Mouse (Mus musculus) urinary bladder, postnatal 36 days (tissue): ENCODE measurements around the gene Mpig6b.

Experiments
- DNase-seq, 2 experiments: peaks; one replicate each; pipeline ENCODE4 v3.0.0; 2022; ENCODE audit warnings: low spot score in 2 of 2, mixed read lengths in 1 of 2

The Mpig6b gene

DNA sequence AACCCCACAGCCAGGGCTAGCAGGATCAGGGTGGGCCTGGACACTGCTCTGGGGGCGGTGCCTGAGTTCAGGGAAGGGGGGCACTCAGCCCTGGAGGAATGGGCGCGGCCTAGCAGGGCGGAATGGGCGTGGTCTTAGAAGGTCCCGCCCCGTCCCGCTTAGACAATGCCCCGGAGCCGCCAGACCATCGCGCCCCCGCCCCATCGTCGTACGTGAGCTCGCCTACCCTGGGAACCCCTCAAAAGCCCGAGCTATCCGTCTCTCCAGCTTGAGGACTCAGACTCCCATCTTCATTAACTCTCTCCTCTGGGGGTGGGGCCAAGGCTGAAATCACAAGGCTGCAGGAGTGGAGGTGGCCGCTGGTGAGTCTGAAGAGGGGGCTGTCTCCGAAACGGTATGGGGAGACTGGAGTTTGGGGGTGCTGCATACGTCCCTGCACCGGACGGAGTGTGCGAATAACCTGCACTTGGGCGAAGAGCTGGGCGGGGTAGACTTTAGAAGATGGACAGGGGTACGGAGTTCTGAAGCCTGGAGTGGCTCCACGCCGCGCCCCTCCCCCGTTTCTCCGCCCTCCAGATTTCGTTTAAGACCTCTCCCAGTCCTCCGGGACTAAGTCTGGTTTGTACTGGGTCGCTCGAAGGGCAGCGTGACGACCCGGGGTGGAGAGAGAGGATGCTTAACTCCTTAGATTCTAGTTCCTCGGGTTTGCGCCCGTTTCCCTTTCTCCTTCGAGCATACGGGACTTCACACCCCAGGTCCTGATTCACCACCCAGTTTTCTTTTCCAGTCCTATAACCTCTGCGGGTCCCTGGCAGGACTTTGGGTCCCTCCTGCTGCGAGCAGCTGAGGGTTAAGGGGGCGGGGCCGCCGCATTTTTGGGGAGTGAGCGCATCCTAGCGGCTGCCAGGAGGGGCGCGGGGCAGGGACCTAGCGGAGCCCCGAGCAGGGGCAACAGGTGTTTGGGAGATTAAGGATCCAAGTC lies 6.8 kb downstream of the Mpig6b start, which contains the start of gene Ddah2:
Gene Ddah2 (plus strand): TSS at position 125 of the 982 bp plus-strand sequence.
- DNase-seq: peak; percentile 81 to 87

DNA sequence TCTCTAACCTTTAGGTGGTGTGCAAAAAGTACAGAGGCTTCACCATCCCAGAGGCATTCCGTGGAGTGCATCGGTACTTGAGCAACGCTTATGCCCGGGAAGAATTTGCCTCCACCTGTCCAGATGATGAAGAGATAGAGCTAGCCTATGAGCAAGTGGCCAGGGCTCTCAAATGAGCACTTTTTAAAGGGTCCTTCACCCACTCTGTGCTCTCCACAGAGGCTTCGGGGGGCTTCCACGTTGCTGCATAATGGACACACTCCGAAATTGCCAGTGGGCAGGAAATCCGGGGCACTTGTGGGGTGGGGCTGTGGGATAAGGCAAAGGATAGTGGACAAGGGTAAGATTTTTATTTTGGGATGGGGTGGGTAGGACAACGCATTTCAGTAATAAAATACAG lies 7.7 kb downstream of the Mpig6b start:
- DNase-seq: no peak

DNA sequence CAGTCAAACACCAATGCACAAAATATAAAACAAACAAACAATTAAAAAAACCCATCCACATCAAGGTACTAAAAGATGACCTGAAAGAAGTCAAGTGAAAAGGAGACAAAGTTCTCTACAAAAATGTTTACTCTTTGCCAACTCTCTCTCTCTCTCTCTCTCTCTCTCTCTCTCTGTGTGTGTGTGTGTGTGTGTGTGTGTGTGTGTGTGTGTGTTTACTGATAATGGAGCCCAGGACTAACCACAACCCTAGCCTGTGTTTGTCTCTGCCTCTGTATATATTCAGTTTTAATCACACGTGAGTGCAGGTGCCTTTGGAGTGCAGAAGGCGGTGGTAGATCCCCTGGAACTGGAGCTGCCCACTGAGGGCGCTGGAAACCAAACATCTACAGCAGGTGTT lies 8.9 kb downstream of the Mpig6b start:
- no peak for DNase-seq

DNA sequence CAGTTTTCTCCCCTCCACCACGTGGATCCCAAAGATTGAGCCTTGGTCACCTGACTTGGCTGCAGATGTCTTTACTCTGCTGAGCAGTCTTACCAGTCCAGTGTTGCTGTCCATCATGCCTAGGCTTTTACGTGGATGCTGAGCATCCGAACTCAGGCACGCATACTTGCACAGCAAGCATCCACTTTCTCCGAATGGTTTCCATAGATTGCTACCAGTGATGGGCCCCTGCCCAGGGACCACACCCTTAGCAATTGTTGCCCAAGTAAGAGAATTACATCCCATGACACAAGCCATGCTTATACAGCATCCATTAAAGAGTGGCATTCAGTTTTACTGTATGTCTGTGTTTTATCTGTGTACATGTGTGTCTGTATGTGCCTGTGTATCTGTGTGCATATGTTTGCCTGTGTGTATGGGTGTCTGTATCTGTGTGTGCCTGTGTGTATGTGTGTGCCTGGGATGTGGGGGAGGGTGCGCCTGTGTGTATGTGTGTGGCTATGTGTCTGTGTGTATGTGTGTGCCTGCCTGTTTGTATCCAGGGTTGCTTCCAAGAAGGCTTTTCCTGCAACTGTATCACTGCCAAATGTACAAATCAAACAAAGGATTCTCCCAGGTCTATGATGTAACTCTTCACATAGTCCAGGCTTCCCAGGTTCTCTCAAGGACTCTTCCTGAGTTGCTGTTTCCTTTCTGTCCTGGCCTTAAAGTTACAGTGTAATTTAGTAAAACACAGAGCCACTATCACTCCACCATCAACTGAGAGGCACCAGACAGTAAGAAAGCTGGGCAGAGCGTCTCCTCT lies 10.1 kb downstream of the Mpig6b start:
- DNase-seq: no peak

DNA sequence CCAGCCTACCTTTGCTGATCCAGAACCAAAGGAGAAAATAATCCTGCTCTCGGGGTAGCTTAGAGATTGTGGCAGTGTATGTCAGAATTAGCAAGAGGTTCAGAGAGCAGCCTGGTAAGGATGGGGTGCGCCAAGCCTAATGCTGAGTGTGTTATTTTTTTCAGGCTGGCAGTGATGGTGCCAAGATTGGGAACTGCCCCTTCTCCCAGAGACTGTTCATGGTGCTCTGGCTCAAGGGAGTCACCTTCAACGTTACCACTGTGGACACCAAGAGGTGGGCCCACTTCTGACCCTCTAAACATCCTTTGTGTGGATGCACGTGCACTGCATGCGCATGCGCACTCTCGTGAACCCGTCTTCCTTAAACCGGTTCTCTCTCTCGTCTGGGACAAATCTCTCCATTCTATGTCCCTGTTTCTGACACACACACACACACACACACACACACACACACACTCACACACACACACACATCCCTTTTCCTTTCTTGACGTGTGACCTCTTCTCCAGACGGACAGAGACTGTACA lies 13.6 kb downstream of the Mpig6b start:
- no peak for DNase-seq

DNA sequence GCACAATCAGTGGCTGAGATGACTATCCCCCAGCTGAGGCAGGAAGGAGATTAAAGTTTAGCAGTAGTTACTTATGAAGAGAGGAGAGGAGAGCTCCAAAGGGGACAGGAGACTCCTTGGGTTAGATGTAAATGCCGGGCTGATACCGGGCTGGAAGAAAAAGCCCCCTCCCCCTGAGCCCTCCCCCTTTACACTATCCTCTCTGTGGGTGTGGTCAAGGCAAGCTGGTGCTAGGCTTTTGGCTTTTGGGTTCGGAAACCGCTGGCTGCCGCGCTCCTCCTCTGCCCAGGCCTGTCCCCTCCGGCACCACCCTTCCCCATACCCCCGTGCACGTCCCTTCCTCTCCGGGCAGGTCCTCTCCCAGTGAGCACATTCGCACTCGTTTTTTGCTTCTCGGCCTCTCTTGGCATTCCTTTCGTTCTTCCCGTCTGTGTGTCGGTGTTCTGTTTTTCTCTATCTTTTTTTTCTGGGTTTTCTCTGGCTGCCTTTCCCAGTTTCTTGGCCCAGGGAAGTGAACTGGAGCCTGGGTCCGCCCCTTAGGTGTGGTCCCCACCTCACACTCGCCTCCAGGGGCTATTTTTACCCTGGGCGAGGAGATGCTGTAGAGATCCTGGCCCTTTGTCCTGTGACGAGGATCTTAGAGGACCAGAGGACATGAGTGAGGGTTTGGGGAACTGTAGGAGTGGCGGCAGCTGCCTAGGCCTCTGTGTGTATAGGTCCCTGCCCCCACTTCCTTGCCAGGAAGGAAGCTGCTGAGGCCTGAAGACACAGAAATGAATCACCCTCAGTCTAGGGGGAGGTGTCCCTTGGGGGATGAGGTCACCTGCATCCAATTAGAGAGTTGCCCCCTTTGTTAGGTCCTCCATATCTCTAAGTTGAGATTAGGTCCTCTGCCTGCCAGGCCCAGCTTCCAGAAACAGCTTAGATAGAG lies 14.6 kb downstream of the Mpig6b start:
- DNase-seq: peak; percentile 61 to 69

DNA sequence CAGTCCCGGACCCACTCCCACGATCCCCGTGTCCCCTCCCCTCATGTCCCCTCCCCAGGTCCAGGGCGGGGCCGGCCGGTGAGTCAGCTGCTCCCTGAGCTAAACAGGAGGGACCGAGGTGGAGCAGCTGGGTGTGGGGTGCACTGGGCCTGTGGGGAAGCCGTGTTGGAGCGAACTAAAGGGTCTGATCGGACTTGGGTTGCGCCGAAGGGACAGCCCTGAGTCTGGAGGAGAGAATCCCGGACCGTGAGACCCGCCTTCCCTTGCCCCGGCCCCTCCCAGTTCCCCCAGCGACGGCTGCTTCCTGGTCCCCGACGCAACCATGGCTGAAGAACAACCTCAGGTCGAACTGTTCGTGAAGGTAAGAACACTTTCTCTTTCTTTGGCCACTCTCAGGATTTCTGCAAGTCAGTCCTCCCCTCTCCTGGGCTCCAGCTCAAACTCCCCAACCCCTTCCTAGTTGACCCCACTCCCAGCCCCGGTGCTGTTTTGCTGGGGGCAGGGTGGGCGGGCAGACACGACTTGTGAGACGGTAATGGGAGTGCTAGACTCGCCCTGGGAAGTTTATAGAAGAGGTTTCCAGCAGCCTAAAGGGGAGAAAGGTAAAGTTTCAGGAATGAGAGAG lies 15.7 kb downstream of the Mpig6b start:
- peak; percentile 69 to 79 for DNase-seq

DNA sequence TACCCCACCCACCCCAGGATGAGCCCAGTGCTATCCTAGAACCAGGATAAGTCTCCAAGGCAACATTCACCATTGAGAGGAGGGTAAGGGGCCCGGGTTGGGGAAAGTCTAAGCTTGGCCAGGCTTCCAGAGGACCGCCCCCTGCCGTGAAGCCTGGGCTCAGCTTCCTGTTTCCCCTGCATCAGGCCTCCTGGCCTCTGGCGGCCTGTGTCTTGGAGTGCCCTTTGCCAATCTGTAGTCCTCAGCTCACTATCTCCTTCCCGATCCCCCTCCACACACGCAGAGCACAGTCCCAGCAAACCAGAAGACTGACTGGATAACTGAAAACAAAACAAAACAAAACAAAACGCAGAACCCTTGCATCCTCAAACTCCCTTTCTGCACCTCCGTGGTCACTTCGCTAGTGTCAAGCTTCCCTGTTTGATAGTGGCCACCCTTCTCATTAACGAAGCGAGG lies 16.4 kb downstream of the Mpig6b start, which contains the start of gene Clic1:
Gene Clic1 (plus strand): TSS at position 406 of the 456 bp plus-strand sequence.
- peak in 1 of 2 experiments; percentile 58 for DNase-seq

DNA sequence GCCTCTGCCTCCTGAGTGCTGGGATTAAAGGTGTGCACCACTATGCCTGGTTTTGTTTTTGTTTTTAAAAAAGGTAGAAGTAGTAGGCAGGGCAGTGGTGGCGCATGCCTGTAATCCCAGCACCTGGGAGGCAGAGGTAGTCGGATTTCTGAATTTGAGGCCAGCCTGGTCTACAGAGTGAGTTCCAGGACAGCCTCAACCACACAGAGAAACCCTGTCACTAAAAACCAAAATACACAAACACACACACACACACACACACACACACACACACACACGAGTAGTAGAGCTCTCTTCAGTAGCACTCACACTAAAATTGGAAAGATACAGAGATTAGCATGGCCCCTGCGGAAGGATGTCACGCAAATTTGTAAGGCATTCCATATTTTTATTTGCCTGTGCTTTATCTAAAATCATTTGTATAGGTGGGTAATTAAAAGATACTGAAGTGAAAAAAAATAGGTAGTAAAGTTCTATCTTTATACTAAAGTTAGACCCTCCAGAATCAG lies 17.0 kb downstream of the Mpig6b start:
- DNase-seq: no peak

DNA sequence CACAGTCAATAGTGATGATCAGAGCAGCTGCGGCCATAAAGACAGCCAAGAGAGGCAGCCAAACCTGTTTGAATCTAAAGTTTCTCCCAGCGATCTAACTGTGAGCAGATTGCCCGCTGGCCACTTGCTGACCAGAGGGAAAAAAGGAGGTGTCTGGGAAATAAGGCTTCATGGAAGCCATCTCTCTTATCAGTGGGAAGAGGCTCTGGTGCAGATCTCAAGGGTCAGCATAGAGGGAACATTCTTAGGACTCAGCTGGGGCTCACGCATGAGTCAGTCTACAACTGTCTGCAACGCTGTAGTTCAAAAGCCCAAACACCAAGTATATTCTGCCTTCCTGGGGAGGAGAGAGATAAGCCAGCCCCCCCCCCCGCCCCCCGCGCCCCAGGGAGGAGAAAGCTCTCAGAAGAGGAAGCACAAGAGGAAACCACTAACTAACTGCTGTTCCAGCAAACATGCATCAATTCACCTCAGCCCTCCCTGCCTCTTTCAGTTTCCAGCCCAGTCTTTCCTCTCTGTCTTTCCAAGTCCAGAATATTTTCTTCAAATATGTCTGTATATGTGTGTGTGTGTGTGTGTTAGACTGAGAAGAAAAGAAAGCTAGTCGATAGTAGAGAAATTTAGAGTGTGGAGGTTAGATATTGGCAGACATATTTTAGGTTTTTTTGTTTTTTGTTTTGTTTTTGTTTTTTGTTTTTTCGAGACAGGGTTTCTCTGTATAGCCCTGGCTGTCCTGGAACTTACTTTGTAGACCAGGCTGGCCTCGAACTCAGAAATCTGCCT lies 17.6 kb downstream of the Mpig6b start:
- no peak for DNase-seq

DNA sequence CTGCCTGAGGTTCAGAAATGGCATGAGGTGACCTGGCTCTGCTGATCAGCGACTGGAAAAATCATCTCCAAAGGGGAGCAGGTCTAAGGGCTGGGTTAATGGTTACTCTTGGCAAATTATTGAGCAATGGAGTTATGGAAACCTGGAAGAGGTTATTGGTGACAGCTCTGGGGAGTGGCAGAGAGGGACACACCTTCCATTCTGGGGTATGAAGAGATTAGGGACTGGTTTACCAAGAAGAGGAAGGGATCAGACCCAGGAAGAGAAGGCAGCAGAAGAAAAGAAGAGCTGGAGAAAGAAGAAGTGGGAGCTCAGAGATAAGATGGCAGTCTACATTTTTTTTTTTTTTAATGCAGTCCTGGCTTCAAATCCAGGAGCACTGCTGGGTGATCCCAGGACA lies 18.3 kb downstream of the Mpig6b start:
- DNase-seq: no peak

DNA sequence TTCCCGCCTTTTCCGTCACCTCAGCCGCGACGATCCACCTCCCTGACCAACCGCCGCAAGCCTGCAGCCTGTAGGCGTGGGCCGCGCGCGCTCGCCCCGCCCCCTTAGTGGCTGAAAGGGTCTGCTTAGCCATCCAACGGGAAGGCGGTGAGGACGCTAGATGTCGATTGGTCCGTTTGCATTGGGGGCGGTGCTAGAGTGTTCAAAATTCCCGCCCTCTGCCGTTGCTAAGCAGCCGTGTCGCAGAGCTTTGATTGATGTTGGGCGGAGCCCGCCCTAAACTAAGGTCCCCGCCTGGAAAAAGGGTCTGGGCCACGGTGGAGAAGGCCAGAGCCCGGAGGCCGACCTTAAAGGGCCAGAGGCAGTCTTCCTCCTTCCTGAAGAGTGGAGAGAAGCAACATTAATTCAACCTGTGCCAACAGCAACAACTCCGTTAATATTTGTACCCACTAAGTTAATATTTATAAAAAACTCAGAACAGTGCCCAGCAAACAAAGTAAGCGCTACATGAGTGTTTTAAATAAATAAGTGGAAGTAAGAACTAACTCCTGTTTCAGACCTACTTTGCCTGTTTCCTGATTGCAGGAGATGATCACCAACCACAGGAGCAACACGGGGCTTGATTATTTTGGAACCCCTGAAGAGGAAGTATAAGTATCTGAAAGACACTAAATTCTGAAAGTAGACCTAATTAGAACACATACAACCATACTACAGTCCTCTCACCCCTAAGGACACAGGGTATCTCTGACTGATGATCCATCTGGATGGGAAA lies 19.1 kb downstream of the Mpig6b start, which contains the start of gene Msh5:
Gene Msh5 (minus strand): TSS at position 65 of the 775 bp plus-strand sequence.
- DNase-seq: peak; percentile 95 to 96

DNA sequence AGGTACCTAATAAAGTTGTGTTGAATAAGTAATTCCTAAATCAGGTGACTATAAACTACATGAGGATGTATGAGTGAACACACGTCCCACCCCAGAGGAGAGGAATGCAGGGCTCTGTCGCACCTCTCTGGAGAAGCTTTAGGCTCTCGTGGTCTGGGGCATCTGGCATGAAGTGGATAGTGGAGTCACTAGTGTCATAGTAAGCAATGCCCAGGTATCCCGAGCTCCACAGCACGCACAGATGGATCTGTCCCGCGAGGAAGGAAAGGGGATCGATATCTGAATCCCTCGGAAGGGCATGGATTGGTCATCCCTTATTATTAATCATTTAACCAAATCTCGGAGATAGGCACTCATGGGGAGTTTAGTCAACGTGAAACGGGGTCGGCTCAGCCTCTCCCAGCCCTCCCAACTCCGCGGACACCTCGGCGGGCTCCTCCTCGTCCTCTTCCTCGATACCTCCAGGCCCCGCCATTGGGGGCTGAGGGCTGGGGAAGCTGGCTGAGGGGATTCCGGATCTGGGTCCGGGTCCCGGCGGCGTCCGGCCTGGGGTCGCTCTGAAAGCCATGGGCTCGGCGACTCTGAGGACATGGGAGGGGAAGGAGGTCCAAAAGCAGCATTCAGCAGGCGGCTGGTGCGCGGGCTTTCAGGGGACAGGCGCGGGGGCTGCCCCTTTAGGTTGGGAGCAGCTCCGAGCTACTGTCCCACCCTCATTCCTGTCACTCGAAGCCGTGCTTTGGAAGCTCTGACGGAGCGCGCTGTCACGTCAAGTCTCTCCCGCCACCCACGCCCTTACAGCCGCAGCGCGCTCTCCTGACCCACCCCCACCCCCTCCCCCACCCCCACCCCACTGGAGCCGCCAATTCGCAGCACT lies 19.9 kb downstream of the Mpig6b start:
- no peak for DNase-seq

DNA sequence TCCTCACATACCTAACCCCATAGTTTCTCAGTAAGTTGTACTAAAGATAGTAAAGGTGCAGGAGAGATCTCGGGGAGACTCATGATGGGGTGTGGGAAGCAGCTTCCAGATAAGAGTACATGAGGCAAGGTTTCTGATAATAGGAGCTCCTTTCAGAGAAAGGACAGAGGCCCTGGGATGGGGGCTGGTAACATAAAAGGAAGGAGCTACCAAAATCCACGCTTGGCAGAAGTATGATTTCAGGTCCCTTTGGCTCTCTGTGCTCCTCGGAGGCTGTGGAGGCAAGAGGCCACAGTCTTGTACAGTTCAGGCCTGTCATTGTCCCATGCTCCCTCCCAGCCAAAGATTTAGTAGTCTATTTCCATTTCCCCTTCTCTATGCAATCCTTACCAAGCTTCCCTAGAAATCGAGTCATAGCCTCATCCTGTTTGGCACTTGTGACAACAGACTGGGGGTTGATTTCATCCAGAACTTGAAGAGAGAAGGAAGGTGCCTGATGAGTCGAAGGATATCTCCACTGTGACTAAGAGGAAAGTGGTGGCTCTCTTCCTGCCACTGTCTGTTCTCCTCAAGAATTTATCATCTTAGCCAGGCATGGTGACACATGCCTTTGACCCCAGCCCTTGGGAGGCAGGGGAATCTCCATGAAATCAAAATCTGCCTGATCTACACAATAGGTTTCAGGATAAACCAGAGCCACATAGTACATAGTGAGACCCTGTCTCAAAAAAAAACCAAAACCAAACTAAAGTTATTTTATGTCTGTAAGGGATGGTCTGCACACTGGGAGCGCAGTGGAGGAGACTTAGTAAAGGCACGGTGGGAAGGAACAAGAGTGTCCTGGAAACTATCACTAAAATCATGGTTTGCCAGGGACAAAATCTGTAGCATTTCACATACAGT lies 20.8 kb downstream of the Mpig6b start:
- no peak for DNase-seq

DNA sequence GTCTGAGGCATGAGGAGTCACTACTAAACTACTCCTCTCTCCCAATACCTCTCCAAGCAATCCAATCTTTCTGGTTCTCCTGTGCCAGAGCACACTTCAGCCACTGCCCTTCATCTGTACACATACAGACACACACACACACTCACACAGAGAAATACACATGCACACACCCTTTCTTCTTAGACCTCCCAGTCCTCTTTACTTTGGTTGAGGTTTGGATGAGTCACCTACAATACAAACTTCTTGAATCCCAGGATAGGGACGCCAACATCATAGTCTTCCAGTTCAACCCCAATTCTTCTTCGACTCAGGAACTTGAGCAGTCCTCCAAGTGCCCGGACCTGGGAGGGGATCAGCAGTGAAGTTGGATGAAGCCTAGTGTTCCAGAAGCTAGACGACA lies 22.2 kb downstream of the Mpig6b start:
- DNase-seq: no peak

DNA sequence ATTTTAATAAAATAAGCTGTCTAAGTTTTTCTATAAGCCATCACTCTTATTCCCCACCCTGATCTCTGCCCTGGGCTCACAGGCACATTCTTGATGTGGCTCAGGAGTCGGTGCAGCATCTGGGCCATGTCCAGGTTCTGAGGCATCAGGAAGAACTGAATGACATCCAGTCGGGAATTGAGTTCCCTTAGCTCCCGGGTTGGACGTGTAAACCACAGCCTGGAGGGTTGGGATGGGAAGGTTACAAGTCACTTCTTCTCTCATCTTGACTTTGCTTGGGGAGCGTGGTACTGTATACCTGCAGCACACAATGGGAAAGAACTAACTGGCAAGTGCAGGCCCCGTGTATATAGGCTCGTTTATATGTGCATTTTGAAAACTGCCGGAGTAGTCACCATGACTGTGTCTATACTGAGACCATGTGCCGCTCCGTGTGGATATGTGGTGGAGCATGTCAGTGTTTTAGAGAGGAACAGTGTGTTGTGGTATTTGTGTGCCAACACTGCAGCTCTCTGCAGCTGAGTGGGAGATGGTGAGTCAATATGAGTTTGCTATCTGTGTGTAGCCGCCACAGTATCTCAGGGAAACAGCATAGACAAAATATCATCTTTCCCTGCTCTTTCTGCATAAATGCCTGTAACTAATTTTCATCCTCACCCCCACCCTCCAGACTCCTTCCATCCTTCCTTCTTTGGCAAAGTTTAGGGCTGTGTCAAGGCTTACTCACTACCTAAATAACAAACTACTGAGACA lies 26.7 kb downstream of the Mpig6b start:
- DNase-seq: no peak
